Mouse (Mus musculus): ENCODE measurements around the gene Gm37240. TPM values are rescaled to one million over a fixed set of nuclear protein-coding genes. Genes with fewer than 3 reads are reported as not detected.

Gm37240 gene
- polyA plus RNA-seq, 1 experiment = not detected

DNA sequence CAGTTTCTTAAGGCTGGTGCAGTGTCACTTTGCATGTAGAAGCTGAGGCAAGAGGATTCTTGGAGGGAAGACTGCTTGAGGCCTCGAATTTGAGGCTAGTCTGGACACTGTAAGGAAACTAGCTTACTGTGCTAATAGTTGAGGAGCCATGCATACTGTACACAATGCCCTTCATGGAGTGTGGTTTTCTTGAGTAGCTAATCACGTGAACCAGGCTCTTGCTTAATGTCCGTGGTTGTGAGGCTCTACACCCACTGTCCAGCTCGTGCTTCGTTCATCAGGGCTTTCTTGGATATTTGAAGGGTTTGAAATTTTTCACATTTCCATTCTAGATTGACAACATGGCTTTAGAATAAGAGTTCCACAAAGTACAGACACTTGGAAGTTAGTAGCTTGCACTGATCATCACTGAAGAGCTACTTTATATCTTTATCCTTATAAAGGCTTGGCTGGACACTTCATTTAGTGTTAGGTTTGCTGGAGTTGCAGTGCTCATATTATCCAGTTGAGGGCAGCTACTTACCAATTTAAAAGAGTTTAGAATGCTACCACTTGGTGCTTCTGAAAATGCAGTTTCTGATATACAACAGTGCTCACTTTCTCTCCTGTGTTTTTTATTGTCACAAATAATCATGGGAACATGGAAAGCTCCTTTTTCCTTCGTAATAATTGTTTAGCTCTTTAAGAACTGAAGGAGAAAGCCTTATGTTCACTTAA, 965.5 kb downstream of the Gm37240 start:
- peak overlapping the region; percentile 43 for H3K27ac ChIP-seq (ENCODE audit: insufficient read depth, low read depth, low read length)
- TF ChIP-seq CTCF (IDR thresholded peaks at IDR 0.05; ENCODE audit: low read depth, low read length) (no peak), POLR2A (IDR thresholded peaks at IDR 0.05; ENCODE audit: borderline replicate concordance, low read depth, low read length) (no peak)
- peaks cover 20% of the 10 kb centered on the region for H3K4me1 ChIP-seq (ENCODE audit: control insufficient read depth, insufficient read depth, low read length)
- H3K4me3 ChIP-seq (ENCODE audit: insufficient read depth, low read length) = no peak overlapping the region

DNA sequence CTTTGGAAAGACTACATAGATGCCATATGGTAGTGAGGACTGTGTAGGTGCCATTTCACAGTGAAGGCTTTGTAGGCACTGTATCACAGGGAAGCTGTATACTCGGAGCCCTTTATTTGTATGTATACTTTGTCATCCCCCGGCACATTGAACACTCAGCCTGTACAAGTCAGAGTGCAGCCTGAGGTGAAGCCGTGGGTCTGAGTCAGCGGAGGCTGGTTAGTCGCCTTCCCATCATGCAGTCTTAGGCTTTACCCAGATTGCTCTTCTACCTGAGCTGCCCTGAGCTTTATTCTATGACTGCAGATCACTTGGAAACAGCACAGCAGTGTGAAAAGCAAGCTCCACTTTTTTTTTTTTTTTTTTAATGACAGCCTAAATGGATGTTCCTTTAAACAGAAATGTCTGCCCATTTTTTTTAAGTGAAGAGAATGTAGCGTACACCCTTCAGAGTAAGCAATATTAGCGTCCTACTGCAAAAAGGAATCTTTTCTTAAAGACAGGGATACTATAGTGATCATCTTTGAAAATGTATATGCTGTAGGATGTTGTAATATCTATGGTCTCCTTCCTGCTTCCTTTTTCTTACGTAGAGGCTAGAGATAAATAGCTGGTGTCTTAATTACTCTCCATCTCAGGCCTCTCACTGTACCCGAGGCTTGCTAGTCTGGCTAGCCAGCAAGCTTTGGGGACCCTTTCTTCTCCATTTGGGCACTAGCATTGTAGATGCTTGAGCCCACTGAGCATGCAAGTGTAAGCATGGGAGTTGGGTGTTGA, 969.2 kb downstream of the Gm37240 start:
- Histone ChIP-seq H3K4me3 (ENCODE audit: insufficient read depth, low read length) (no peak overlapping the region), H3K27ac (ENCODE audit: insufficient read depth, low read depth, low read length) (peak overlapping the region; percentile 61), H3K4me1 (ENCODE audit: control insufficient read depth, insufficient read depth, low read length) (peaks cover 17% of the 10 kb centered on the region)
- TF ChIP-seq CTCF (IDR thresholded peaks at IDR 0.05; ENCODE audit: low read depth, low read length) (no peak), POLR2A (IDR thresholded peaks at IDR 0.05; ENCODE audit: borderline replicate concordance, low read depth, low read length) (no peak)

GRCm38 (mm10) chr3:84914284-84914683, 973.0 kb downstream of the Gm37240 start:
- peaks cover 11% of the 10 kb centered on the region for H3K4me1 ChIP-seq (ENCODE audit: control insufficient read depth, insufficient read depth, low read length)

GRCm38 (mm10) chr3:84906528-84906927, 980.8 kb downstream of the Gm37240 start:
- H3K4me3 ChIP-seq (ENCODE audit: insufficient read depth, low read length) = no peak overlapping the region
- TF ChIP-seq CTCF (IDR thresholded peaks at IDR 0.05; ENCODE audit: low read depth, low read length) (no peak), POLR2A (IDR thresholded peaks at IDR 0.05; ENCODE audit: borderline replicate concordance, low read depth, low read length) (no peak)
- H3K27ac ChIP-seq (ENCODE audit: insufficient read depth, low read depth, low read length) = no peak overlapping the region
- H3K4me1 ChIP-seq (ENCODE audit: control insufficient read depth, insufficient read depth, low read length) = no peaks in the 10 kb centered on the region; the same call in 1 of the 2 replicates

More at GRCm38 (mm10) chr3:84914284-84914683, 973.0 kb downstream of the Gm37240 start:
- H3K27ac ChIP-seq (ENCODE audit: insufficient read depth, low read depth, low read length) = no peak overlapping the region
- TF ChIP-seq POLR2A (IDR thresholded peaks at IDR 0.05; ENCODE audit: borderline replicate concordance, low read depth, low read length) = no peak
- H3K4me3 ChIP-seq (ENCODE audit: insufficient read depth, low read length) = no peak overlapping the region

DNA sequence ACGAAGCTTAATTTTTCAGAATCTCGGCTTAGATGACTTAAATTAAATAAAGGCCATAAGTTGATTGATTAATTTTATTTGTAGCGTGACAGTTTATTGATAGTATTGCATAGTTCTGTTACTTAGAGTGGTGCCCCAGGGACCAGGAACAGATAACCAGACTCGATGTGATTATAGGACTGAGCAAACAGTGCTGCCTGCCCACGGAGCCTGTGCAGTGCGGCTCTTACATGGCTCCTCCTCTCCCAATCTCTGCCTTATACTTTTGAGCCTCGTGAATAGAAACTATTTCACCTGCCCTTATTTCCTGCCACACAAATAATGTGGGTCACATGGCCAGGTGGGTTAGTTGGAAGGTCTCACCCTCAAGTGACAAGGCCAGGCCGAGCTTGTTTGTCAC, 989.4 kb downstream of the Gm37240 start:
- no peak overlapping the region for H3K4me3 ChIP-seq (ENCODE audit: insufficient read depth, low read length)
- H3K27ac ChIP-seq (ENCODE audit: insufficient read depth, low read depth, low read length) = no peak overlapping the region
- H3K4me1 ChIP-seq (ENCODE audit: control insufficient read depth, insufficient read depth, low read length) = no peaks in the 10 kb centered on the region; the same call in 1 of the 2 replicates
- TF ChIP-seq POLR2A (IDR thresholded peaks at IDR 0.05; ENCODE audit: borderline replicate concordance, low read depth, low read length) (no peak), CTCF (IDR thresholded peaks at IDR 0.05; ENCODE audit: low read depth, low read length) (no peak)

- TF ChIP-seq POLR2A (IDR thresholded peaks at IDR 0.05; ENCODE audit: borderline replicate concordance, low read depth, low read length) = no peak
- no peak for TF ChIP-seq CTCF (IDR thresholded peaks at IDR 0.05; ENCODE audit: low read depth, low read length)
- Histone ChIP-seq H3K27ac (ENCODE audit: insufficient read depth, low read depth, low read length) (no peak overlapping the region), H3K4me3 (ENCODE audit: insufficient read depth, low read length) (no peak overlapping the region), H3K4me1 (ENCODE audit: control insufficient read depth, insufficient read depth, low read length) (peaks cover 7% of the 10 kb centered on the region)
These were observed 996.3 kb downstream of the Gm37240 start for GRCm38 (mm10) chr3:84890983-84891382.

DNA sequence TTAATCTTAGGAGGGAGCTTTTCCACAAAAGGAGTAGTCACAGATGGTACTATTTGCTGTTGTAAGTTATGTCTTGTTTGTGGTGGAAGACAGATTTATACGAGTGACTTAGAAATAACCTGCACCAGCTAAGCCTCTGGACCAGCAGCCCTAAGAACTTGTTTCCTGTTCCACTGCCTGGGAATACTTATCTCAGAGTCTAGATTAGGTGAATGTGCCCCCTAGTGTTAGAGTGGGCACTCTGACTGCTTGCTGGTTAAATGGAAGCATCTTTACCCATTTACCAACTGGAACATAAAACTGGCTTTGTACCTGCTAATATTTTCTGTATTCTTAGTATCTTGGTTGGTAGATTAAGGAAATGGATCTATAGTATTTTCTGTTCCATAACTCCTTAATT, 997.7 kb downstream of the Gm37240 start:
- Histone ChIP-seq H3K4me1 (ENCODE audit: control insufficient read depth, insufficient read depth, low read length) (peaks cover 17% of the 10 kb centered on the region), H3K4me3 (ENCODE audit: insufficient read depth, low read length) (no peak overlapping the region), H3K27ac (ENCODE audit: insufficient read depth, low read depth, low read length) (no peak overlapping the region)
- TF ChIP-seq POLR2A (IDR thresholded peaks at IDR 0.05; ENCODE audit: borderline replicate concordance, low read depth, low read length) (no peak), CTCF (IDR thresholded peaks at IDR 0.05; ENCODE audit: low read depth, low read length) (no peak)

GRCm38 (mm10) chr3:84883817-84884483, 1003.4 kb downstream of the Gm37240 start:
- no peak for TF ChIP-seq POLR2A (IDR thresholded peaks at IDR 0.05; ENCODE audit: borderline replicate concordance, low read depth, low read length)
- no peak for TF ChIP-seq CTCF (IDR thresholded peaks at IDR 0.05; ENCODE audit: low read depth, low read length)
- peak overlapping the region; percentile 48 for H3K4me3 ChIP-seq (ENCODE audit: insufficient read depth, low read length)
- H3K27ac ChIP-seq (ENCODE audit: insufficient read depth, low read depth, low read length) = peak overlapping the region; percentile 83
- peaks cover 42% of the 10 kb centered on the region for H3K4me1 ChIP-seq (ENCODE audit: control insufficient read depth, insufficient read depth, low read length)

GRCm38 (mm10) chr3:84876211-84876610, 1011.1 kb downstream of the Gm37240 start:
- no peak overlapping the region for H3K4me3 ChIP-seq (ENCODE audit: insufficient read depth, low read length)
- peaks cover 23% of the 10 kb centered on the region for H3K4me1 ChIP-seq (ENCODE audit: control insufficient read depth, insufficient read depth, low read length)
- TF ChIP-seq CTCF (IDR thresholded peaks at IDR 0.05; ENCODE audit: low read depth, low read length) = no peak
- no peak for TF ChIP-seq POLR2A (IDR thresholded peaks at IDR 0.05; ENCODE audit: borderline replicate concordance, low read depth, low read length)
- H3K27ac ChIP-seq (ENCODE audit: insufficient read depth, low read depth, low read length) = no peak overlapping the region

Data from bone marrow macrophage, adult 2 months (primary cell).